Mouse (Mus musculus) brown adipose tissue, adult 24 weeks (tissue): ENCODE measurements around the gene Lrtm2. TPM values are rescaled to one million over a fixed set of nuclear protein-coding genes. Genes with fewer than 3 reads are reported as not detected.

Experiments
- polyA plus RNA-seq: library from polyadenylated mRNA; stranded (reverse); fragments of >200 nt; gene quantifications from 2 replicates; pipeline ENCODE4 v1.2.4, GENCODE M21; 2012; ENCODE audit not compliant: missing spikeins, insufficient read depth, insufficient read length

Lrtm2 gene
- polyA plus RNA-seq, 1 experiment, result not detected

Other genes starting within 250 kb of the Lrtm2 start
- 4.9 and 5.8 TPM in 2 replicates for gene Dcp1b, start 155.5 kb downstream of the Lrtm2 start, polyA plus RNA-seq
- 0.48 and 2.1 TPM in 2 replicates for gene Cacna1c, start 134.3 kb downstream of the Lrtm2 start, polyA plus RNA-seq
- gene Cacna2d4, start 94.2 kb downstream of the Lrtm2 start, polyA plus RNA-seq, result not detected in 2 replicates
- gene Adipor2, start 86.9 kb upstream of the Lrtm2 start, polyA plus RNA-seq, result 370 and 390 TPM in 2 replicates
- 12.4 and 12.7 TPM in 2 replicates for gene Fbxl14, start 148.9 kb upstream of the Lrtm2 start, polyA plus RNA-seq
- not detected in 2 replicates for gene Wnt5b, start 213.6 kb upstream of the Lrtm2 start, polyA plus RNA-seq